Mouse (Mus musculus): ENCODE data around the gene Eef1a2.

DNA sequence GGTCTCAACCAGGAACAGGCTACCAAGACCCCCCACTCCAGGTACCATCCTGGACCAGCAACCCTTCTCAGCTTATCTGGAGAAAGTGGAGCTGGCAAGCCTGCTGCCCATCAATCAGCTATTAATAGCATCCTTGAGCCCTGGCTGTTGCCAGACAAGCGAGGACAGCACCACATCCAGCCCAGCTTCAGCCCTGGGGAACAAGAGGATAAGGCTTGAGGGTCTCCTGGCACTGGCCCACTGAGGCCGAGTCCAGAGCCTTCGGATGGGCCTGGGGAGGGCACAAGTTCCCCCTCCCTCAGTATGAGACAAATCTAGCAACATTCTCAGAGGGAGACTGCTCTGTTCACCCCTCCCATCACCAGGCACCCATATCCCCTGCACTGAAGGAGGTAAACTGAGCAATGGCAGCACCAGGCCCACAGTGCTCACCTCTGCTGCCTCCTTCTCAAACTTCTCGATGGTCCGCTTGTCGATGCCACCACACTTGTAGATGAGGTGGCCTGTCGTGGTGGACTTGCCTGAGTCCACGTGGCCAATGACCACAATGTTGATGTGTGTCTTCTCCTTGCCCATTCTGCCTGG lies 1.9 kb downstream of the Eef1a2 start:
- TF ChIP-seq CTCF (IDR thresholded peaks at IDR 0.05; ENCODE audit: low read depth, low read length) (no peak), POLR2A (IDR thresholded peaks at IDR 0.05; ENCODE audit: extremely low read depth, insufficient read depth, low read length) (no peak)

All from liver, adult 2 months (tissue).